Mouse (Mus musculus): ENCODE measurements around the gene Rhcg. TPM values are rescaled to one million over a fixed set of nuclear protein-coding genes. Genes with fewer than 3 reads are reported as not detected.

Rhcg gene
- total RNA-seq (2021), result 1 to 10 TPM; 1.1 to 1.2 TPM

DNA sequence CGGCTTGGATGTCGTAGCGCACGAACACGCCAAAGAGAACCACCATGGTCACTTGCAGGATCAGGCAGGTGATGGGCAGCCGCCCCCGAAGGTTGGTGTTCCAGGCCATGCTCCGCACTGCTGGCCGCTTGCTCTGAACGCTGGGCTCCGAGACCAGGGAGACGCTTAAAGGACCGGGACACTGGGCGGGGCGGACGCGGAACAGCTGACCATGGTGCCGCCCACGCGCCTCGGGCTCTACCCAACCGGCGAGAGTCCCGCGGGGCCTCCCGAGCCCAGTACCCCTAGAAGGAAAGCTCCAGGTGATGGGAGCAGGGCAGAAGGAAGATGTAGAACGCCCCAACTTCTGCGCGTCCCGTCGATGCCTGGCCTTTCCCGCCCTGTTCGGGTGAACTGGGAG is at the start of gene Rhcg:
Gene Rhcg (minus strand): TSS at position 240 of the 400 bp plus-strand sequence.
- no peak for DNase-seq

DNA sequence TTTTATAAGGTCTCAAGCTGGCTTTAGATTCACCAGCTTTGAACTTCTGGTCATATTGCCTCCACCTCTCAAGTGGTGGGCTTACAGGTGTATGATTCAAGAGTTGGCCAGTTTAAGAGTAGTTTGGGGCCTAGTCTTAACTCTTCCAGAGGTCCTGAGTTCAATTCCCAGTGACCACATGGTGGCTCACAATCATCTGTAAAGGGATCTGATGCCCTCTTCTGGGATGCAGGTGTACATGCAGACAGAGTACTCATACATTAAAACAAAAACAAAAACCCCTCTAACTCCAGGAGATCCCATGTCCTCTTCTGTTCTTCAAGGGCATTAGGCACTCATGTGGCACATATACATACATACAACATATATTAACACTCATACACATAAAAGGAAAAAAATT is 49.2 kb upstream of the Rhcg start:
- DNase-seq, result no peak

DNA sequence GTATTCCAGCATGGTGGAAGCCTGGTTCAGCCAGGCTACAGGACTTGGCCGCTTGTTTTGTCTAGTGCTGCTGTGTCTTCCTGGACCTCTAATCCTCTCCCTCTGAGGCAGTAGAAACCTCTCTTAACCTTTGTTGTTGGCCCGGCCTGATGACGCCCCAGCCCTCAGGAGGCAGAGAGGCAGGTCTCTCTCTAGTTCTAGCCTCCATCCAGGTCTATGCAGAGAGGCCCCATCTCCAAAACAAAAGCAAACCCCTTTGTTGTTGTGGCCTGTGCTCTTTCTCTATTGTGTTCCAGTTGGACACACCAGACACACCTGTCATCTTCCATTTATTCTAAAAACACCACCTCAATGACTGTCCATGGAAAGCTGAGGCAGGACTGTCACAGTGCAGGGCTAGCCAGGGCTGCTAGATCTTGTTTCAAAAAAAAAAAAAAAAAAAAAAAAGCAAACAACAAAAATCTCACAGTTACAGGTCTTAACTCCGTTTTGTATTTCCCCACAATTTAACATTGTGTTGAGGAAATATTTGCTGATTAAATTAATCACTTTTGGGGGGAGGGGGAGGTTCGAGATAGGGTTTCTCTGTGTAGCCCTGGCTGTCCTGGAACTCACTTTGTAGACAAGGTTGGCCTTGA is 43.9 kb upstream of the Rhcg start:
- no peak for DNase-seq

DNA sequence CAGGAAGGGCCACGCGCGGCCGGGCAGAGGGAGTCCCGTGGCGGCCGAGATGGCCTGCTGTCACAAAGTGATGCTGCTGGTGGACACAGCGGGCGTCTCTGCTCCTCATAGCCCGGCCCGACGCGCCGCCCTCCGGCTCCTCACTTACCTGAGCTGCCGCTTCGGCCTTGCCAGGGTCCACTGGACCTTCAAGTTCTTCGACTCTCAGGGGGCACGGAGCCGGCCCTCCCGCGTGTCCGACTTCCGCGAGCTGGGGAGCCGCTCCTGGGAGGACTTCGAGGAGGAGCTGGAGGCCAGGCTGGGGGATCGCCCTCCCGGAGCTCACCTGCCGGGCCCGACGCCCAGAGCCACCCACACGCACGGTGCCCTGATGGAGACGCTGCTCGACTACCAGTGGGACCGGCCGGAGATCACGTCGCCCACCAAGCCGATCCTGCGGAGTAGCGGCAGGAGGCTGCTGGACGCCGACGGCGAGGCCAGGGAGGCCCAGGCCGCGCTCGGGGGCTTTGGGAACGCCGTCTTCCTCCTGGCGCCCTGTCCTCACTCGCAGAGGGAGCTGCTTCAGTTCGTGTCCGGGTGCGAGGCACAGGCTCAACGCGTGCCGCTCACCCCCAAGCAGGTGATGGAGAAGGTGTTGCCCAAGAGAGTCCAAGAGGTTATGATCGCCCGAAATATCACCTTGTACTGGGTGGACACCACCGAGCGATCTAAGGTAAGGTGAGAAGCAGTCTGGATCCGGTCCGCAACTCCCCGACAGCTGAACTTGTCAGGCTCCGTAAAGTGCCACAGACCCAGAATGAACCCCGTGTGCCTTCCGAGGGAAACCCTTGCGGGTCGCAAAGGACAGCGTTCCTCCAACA is 43.1 kb upstream of the Rhcg start:
- DNase-seq, result no peak

DNA sequence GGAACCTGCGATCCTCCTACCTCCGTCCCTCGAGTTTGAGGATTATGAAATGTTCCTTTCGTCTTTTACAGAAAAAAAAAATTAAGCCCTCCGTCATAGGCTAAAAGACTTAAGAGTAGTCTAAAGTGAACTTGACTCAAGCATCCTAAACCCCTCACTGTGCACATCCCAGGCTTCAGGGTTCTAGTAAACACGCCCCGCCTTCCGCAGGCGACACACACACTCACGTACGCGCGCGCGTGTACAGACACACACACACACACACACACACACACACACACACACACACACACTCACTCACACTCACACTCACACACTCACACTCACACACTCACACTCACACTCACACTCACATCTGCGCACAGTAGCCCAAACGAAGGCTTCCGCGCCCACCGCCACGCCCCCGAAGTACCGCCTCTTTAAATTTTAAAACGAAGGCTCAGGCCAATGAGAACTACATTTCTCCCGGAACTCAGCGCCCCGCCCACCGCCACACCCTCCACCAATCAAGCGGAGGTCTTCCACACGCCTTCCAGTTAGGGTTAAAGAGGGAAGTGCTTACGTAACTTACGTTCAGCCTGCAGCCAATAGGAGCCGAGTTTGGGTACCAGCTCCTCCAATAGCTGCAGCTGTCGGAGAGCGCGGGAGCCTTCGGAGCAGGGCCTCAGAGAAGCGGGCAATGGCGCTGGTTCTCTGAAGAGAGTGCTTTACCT is 42.3 kb upstream of the Rhcg start, which contains the start of gene Ticrr:
Gene Ticrr (plus strand): TSS at position 619 of the 713 bp plus-strand sequence.
- DNase-seq, result peak; percentile 90 to 91

DNA sequence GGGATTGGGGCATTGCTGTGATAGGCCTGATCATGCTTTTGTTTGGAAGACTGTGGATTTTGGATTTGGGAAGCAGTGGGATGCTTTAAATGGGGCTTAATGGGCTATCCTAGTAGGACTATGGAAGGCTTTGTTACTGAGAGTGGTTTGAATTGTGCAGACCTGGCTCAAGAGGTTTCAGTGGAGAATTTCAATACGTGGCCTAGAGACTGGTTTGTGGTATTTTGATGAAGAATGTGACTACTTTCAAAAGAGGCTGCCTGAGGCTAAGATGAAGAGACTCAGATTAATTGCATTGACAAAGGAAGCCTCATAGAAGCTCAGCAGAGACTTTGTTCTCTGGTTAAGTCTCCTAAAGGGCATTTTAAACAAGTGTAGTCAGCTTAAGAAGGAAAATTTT is 37.1 kb upstream of the Rhcg start:
- DNase-seq, result no peak

DNA sequence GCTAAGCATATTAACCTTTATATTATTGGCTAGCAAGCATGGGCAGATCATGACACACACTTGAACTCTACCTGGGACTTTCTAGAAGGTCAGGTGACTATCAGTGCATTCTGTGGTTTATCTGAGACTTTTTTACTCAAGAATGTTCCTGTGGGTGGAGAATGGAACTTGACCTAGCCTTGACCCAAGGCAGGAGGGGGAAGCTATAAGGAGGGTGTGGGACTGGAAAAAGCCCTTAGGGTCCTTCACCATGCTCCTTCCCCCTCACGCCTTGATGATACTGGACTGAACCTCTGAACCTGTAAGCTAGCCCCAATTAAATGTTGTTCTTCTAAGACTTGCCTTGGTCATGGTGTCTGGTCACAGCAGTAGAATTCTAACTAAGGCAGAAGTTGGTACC is 36.7 kb upstream of the Rhcg start:
- DNase-seq, result no peak

DNA sequence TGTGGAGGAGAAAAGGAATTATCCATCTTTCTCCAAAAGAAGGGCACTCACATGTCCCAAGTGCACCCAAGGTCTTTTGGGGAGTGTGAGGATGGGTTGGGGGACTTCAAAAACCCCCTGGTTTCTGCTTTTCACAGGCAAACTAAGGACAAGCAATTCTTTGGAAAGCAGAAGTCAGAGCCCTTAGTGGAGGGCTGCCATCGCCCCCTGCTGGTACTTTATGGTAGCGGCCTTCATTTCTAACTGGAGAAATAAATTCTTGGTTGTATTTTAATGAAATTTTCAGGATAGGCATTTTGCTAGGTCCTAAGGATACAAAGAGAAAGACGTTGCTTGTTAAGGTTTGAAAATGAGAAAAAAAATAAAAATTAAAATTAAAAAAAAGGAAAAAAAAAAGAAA is 31.5 kb upstream of the Rhcg start:
- peak; percentile 45 to 57 for DNase-seq

DNA sequence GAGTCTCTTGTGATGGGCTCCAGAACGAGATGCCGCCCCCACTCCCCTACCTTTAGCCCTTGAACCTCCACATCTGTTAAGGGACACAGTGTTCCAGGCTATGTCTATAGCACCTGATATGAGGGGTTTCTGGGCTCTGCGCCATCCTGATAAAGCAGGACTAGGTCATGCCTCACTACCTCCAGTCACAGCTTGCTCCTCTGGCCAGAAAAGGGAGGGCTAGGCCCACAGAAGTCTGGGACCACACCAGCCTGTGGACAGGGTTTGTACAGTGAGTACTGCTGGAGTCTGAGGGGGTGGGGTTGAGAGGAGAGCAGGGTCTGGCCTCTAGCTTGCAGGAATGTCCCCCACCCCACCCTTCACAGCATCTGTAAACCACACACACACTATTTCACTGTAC is 29.8 kb upstream of the Rhcg start:
- no peak for DNase-seq

DNA sequence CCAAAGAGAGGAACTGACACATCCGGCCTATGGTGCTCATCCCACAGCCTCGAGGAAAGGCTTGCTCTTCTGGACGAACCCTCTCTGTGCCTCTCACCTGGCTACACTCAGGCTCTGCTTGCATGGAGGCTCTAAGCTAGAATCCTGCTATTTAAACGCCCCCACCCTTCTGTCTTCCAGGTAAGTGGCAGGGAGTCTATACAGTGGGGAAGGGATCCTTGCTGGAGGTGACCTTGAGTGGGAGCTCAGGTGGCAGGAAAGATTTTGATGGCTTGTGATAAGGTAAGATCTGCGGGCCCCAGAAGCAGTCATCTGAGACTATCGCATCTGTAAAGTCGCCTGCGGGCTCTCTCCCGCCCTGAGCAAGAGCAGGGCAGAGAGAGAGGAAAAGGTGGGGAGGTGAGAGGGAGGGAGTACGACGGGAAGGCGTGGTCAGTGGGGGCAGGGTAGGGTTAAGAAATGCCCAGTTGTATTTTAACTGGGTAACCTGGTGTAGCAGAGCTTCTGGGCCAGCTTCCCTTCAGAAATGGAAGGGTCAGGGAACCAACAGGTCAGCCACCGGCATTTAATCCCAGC is 14.4 kb upstream of the Rhcg start:
- DNase-seq, result no peak

DNA sequence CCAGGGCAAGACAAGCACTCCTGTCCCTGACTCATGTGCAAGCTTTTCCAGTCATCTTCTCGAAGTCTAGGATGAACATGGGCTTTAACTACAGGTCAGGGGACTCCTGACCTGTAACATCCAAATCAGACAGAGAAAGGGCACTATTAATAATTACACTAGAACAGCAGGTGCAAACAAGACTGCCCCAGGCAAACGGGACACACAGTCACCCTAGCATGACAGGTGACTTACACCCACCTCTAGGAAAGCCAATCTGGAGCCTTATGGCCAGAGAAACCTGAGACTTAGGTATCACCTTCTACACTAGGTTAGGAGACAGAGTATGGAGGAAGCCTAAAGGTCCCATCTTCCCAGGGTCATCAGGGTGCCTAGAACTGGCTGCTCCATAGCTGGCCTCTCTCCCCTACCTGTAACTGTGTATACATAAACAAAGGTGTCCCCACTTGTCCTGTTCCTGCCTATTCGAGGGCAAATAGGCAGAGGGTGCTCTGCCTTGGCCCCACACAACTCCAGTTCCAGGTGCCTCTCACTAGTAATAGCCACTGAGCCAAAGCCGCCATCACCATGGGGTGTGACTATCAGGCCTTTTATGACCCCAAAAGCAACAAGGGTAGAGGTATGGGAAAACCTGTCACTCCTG is 10.9 kb upstream of the Rhcg start:
- DNase-seq, result no peak

DNA sequence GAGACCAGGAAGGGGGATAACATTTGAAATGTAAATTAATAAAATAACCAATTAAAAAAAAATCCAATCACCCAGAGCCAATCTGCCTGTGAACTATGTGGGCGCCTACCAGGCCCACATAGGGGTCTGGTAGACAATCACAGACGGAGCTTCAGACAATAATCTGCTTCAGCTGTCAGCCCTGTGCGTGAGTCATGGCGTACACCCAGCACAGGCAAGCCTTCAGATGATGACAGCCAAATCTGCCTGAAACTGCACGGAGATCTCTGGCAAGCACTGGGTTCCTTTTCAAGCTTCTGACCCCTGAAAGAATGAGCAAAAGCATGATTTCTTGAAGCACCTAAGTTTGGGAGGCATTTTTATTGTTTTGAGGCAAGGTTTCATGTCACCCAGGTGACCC is 8.7 kb upstream of the Rhcg start:
- peak in 1 of 2 experiments; percentile 18 for DNase-seq

DNA sequence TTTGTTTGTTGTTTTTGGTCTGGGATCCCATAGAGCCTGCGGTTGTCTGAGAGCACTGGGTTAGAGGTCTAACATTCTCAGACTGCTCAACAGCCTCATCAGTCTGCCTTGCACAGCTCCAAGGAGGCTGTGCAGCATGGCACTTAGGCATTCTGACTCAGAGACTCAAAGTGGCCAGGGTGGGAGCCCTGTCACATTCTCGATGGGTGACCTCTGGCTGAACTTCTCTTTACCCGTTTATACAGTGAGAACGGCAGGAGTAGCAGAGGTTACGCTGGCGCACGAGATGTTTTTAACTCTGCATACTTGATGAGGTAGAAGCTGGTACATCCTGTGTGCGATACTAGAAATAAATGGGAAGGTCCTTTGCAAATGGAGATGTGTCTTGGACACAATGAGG is 5.6 kb upstream of the Rhcg start:
- no peak for DNase-seq

DNA sequence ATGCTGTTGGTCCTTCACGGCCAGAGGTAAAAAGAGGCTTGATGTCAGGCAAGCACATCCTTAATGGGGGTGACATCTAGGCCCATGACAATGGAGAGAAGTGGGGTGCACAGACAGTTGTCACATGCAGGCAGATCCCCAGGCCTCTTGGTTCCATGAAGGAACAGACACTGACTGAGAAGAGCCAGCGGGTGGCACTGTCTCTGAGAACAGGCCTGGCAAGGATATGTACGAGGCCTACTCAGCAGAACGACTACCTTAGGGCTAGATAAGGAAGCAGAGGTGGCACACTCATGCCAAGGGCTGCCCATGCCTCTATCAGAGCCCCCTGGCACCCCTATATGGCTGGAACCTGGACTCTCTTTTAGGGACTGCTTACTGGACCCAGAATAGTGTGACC is 2.0 kb upstream of the Rhcg start:
- DNase-seq, result no peak

DNA sequence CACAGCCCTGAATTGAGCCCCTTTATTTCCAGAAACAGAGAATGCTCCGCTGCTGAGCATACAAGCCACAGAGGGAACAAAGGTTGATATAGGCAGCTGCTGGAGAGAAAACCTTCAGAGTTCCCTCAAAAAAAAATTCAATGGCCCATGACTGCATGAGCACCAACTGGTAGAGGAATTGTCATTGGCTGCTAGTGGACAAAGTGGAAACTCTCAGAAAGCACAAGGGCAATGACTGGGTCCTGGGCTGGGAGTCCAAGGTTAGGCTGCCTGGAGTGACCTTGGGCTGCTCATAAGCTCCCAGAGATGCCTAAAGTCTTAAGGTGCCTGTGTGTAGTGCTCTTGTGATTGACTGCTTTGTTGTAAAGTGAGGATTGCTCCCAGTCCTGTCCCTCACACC is 1.5 kb downstream of the Rhcg start:
- no peak for DNase-seq

DNA sequence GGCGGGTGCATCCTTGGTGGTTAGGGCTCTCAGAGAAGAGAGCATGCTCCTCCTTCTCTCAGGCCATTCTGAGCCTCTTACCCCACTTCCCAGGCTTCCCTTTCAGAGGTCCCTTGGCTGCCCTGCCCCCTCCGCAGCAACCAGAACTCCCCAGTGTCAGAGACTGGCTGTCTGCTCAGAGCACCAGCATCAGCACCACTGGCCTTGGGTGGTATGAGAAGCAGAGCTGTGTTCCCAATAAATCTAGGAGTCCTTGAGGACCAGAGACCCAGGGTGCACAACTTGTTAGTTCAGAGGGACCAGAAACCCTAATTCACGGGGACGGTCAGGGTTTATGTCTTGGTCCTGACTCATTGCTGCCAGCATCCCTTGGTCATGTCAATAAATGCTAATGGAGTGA is 2.4 kb downstream of the Rhcg start:
- no peak for DNase-seq

DNA sequence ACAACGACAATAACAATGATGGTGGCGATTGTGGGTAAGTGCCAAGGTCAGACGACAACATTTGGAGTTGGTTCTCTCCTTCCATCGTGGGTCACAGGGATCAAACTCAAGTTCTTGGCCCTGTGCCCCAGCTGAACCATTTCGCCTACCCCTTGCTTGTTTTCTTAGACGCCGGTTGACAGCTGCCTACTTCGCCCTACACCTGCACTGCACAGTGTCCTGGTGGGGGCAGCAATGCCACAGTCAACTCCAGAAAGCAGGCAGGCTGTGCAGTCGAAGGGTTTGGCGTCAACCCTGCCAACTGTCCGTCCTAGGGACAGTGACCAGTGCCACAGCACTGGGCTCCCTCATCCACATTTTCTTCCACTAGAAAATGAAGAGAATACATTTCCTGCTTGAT is 4.1 kb downstream of the Rhcg start:
- no peak for DNase-seq

DNA sequence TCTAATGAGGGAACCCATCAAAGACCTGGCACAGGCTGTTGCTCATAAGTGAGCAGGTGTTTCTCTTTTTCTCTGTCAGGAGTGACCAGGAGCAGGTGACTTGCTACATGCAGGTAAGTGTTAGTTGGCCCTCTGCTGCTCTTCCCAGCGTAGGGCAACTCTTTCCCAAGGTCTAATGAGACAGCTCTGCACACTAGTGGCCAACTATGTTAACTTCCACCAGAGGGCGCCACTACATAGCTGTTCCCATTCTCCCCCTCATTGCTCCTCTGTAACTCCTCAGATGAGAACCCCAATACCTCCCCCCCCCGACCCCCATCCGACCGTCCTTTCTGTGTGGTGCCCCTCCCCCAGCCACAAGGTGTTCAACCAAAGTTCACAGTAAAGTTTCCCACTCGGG is 4.7 kb downstream of the Rhcg start:
- DNase-seq, result peak in 1 of 2 experiments; percentile 50

DNA sequence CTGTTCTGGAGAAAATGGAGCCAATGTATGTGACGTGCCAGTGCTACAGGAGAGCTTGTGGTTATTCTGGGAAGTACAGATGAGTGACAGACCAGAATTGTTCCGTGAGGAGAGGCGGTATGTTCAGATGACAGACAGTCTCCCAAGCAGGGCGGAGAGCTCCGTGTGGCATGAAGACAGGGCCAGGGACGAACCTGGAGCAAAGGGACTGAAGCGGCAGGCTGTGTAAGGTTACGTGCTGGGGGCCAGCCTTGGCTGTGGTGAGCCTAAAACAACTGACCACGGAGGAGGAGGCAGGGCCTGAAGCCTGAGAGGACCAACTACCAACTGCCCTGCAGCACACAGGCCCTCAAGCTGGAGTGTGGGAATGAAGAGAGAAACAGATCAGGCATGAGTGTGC is 5.6 kb downstream of the Rhcg start:
- no peak for DNase-seq

DNA sequence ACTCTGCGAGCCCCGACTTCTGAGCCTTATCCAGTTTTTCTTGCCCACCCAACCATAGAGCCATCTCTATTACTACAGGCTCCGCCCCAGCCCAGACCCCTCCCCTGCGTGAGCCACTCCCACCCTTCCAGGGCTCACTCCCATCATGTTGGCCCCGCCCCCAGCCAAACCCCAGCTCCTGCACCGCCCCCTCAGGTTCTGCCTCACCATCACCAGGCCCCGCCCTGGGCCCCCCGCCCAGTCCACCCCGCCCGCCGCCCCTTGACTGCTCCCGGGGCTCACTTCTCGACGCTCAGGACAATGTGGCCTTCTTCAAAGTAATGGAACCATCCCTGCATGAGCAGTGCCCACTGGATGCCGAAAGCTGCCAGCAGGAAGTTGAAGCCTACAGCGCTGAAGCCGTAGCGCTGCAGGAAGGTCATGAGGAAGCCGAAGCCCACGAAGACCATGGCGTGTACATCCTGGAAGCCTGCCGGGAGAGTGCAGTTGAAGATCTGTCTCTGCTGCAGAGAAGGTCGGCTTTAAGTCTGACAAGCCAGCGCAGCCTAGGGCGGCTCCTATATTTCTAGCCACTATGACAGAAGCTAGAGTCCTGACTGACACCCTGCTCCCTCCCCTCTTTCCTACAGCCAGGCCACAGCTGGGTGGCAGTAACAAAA is 10.1 kb downstream of the Rhcg start:
- DNase-seq, result no peak

DNA sequence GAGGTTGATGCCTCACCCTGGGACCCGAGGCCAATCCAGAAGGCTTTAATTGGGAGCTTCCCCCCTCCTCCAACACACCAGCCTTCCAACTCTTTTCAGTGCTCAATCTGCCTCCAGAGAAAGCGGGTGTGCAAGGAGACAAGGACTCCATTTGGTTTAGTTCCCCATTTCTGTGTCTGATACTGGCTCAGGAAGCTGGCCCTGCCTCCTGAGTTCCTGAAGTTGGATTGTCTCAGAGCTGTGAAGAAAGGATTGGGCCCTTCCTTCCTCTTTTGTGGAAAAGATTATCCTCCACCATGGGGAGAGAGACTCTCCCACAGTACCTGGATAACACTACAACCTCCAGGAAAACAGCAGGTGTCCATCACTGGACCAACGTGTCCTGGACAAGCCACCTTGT is 10.7 kb downstream of the Rhcg start:
- DNase-seq, result no peak

DNA sequence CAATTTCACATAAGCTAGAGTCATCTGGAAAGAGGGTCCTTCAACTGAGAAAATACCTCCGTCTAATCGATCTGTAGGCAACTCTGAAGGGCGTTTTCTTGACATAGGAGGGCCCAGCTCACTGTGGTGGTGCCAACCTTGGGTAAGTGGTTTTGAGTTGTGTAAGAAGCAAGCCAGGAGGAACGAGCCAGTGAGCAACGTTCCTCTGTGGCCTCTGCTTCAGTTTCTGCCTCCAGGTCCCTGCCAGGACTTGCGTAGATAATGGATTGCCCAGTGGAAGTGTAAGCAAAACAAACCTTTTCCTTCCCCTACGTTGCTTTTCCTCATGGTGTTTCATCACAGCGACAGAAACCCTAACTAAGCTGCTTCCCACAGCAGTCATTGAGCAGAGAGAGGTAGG is 15.5 kb downstream of the Rhcg start:
- DNase-seq, result no peak

All from layer of hippocampus, postnatal 36 days (tissue).